Mouse (Mus musculus) kidney, embryonic 14.5 days (tissue): Measurements from ENCODE around the gene AU040320. TPM values are rescaled to one million over a fixed set of nuclear protein-coding genes. Genes with fewer than 3 reads are reported as not detected.

Source experiments
- ATAC-seq: fragments of 200-750 bp; cut with Nextera tagmentation; 2 replicates; pipeline ENCODE4 v1.8.0; 2017; ENCODE audit warnings: moderate number of reproducible peaks, mild to moderate bottlenecking, moderate TSS enrichment, moderate library complexity; ENCODE audit not compliant: low FRiP score, low TSS enrichment
- H3K27ac ChIP-seq: fragments of 300-500 bp; sonication (generic); 2 replicates; pipeline ENCODE4 v1.5.1; 2014; ENCODE audit warnings: low read depth, mild to moderate bottlenecking, low read length, moderate library complexity, mixed read lengths
- H3K27me3 ChIP-seq: fragments of 300-500 bp; sonication (generic); 2 replicates; pipeline ENCODE4 v1.6.1; 2014; ENCODE audit warnings: mild to moderate bottlenecking, low read length; ENCODE audit not compliant: control insufficient read depth, insufficient read depth
- H3K36me3 ChIP-seq: fragments of 300-500 bp; sonication (generic); 2 replicates; pipeline ENCODE4 v1.6.1; 2014; ENCODE audit warnings: low read length, mixed read lengths; ENCODE audit not compliant: control insufficient read depth, insufficient read depth
- H3K4me1 ChIP-seq: fragments of 300-500 bp; sonication (generic); 2 replicates; pipeline ENCODE4 v1.6.1; 2014; ENCODE audit warnings: low read length, mixed read lengths; ENCODE audit not compliant: control insufficient read depth, insufficient read depth
- H3K4me2 ChIP-seq: fragments of 300-500 bp; sonication (generic); replicated peaks from 2 replicates; pipeline ENCODE4 v1.6.1; 2014; ENCODE audit warnings: low read depth, mild to moderate bottlenecking, low read length
- H3K4me3 ChIP-seq: fragments of 300-500 bp; sonication (generic); 2 replicates; pipeline ENCODE4 v1.5.1; 2014; ENCODE audit warnings: mild to moderate bottlenecking, low read length
- H3K9ac ChIP-seq: fragments of 300-500 bp; sonication (generic); 2 replicates; pipeline ENCODE4 v1.6.1; 2014; ENCODE audit warnings: low read depth, mild to moderate bottlenecking, low read length, moderate library complexity
- H3K9me3 ChIP-seq: fragments of 300-500 bp; sonication (generic); 2 replicates; pipeline ENCODE4 v1.6.1; 2016; ENCODE audit warnings: low read length; ENCODE audit not compliant: control insufficient read depth
- WGBS: fragments of 180-500 bp; shearing (Covaris S2); extraction: QIAGEN DNeasy Blood & Tissue Kit; methylation state at CpG from one replicate; pipeline ENCODE4 v1.1.7; 2014; 5-methylcytosine and 5-hydroxymethylcytosine counted together
- polyA plus RNA-seq: library from polyadenylated mRNA; unstranded; fragments of >200 nt; fragmentation: Nextera tagmentation; extraction: Ambion mirVana; gene quantifications from 2 replicates; pipeline ENCODE4 v1.2.1, GENCODE M21; 2014

Gene AU040320
- polyA plus RNA-seq, 1 experiment from 2014 or later = 23.4 TPM

DNA sequence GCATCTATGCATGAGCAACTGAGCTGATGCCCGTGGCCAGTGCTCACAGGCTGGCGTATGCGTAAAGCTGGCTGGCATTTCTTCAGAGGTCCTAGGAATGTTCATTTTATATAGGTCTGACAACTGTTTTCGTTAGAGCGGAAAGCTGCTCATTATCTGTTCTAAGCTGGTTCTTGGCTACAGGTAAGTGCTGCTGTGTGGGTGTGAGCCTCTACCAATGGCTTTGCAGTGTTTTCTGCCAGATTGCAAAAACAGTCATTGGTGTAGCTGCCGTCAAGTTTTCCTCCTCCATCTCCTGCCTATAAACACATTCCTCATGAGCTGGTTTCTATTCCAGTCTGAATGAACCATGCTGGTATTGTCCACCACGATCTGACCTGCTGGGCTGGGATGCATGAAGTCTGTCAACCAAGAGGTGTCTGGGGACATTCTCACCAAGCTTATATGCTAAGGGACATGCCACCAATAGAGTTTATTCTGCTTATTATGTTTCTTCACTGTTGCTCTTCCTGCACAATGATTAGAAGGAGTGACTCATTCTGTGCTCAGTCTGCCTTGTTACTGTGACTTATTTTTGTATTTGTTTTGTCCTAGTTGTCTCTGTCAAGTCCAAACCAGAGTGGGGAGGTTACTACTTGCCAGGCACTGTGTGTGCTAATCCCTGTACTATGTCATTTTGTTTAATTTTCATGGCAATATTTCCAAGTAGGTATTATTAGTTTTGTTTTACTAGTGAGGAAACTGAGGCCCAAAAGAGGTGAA, 39.2 kb downstream of the AU040320 start:
- peaks cover 11% of the 10 kb centered on the region for H3K36me3 ChIP-seq

DNA sequence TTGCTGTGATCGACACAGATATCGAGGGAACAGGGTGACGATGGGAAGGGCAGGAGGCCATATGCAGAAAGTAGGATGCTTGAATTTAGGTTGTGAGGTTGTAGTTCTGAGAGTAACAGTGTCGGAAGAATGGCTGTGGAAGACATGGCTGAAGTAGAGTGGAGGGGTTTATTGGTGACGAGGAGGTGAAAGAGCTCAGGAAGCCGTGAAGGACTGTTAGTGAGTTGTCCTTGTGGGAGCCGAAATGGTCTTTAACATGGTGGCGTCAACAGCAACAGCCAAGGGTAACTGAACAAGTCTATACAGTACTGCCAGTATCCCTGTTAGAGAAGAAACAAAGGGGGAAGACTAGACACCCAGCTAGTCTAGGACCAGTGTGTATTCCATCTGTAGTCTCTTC, 48.8 kb downstream of the AU040320 start:
- 84% methylated on average over 8 of the region's 8 CpGs for WGBS
- no peak overlapping the region for H3K9ac ChIP-seq
- no peak for ATAC-seq

More for the DNA sequence above, 39.2 kb downstream of the AU040320 start:
- Histone ChIP-seq H3K9ac (no peak overlapping the region), H3K4me3 (no peak overlapping the region), H3K27ac (no peak overlapping the region), H3K4me1 (no peaks in the 10 kb centered on the region), H3K4me2 (no peak overlapping the region), H3K9me3 (no peaks in the 10 kb centered on the region; the same call in 1 of the 2 replicates), H3K27me3 (no peaks in the 10 kb centered on the region)
- WGBS = 90% methylated on average over 7 of the region's 7 CpGs
- ATAC-seq = no peak

DNA sequence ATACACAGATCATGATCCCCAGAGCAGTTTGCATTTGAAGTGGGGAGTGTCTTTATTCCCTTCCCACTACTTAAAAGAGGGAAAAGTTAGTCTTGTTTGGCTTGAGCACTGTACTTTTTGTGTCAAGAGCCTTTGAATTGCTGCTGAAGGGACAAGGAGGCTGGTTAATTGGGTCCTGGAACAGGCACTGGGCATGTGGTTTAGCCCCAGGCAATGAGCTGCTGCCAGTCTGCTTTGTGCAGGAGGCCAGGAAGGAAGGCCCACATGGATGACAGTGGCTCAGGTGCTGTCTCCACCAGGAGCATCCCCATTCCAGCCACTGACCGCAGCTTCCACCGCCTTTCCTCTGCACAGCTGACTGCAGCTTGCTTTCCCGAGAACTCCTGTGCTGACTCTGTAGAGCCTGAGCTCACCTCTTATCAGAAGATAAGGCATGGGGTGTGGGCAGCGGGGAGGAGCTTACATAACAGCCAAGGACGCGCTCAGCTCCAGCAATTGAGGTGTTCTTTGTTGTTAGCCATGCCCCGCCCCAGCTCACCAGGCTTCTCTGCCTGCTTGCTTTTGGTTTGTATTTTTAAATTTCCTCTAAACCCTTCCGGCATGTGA, 50.0 kb downstream of the AU040320 start:
- 46% methylated on average over 8 of the region's 8 CpGs for WGBS
- Histone ChIP-seq H3K9me3 (no peaks in the 10 kb centered on the region), H3K27me3 (no peaks in the 10 kb centered on the region), H3K27ac (no peak overlapping the region), H3K9ac (no peak overlapping the region), H3K4me3 (no peak overlapping the region), H3K4me1 (no peaks in the 10 kb centered on the region), H3K36me3 (no peaks in the 10 kb centered on the region), H3K4me2 (no peak overlapping the region)
- no peak for ATAC-seq

More for the DNA sequence above, 48.8 kb downstream of the AU040320 start:
- Histone ChIP-seq H3K9me3 (no peaks in the 10 kb centered on the region), H3K4me3 (no peak overlapping the region), H3K36me3 (no peaks in the 10 kb centered on the region), H3K4me1 (no peaks in the 10 kb centered on the region), H3K27ac (no peak overlapping the region), H3K4me2 (no peak overlapping the region), H3K27me3 (no peaks in the 10 kb centered on the region)

GRCm38 (mm10) chr4:126805741-126806140, 52.4 kb downstream of the AU040320 start:
- no peak overlapping the region for H3K27ac ChIP-seq
- no peak overlapping the region for H3K9ac ChIP-seq
- WGBS = 61% methylated on average over 4 of the region's 4 CpGs
- no peak overlapping the region for H3K4me2 ChIP-seq
- no peak for ATAC-seq
- no peaks in the 10 kb centered on the region for H3K27me3 ChIP-seq
- no peaks in the 10 kb centered on the region for H3K9me3 ChIP-seq
- H3K36me3 ChIP-seq = no peaks in the 10 kb centered on the region
- no peak overlapping the region for H3K4me3 ChIP-seq
- no peaks in the 10 kb centered on the region for H3K4me1 ChIP-seq

- ATAC-seq = no peak
- Histone ChIP-seq H3K4me2 (no peak overlapping the region), H3K9me3 (no peaks in the 10 kb centered on the region), H3K36me3 (no peaks in the 10 kb centered on the region), H3K9ac (no peak overlapping the region), H3K4me1 (no peaks in the 10 kb centered on the region), H3K4me3 (no peak overlapping the region), H3K27me3 (no peaks in the 10 kb centered on the region), H3K27ac (no peak overlapping the region)
- WGBS = 90% methylated on average over 7 of the region's 7 CpGs
These were observed 53.5 kb downstream of the AU040320 start for GRCm38 (mm10) chr4:126806692-126807427.

GRCm38 (mm10) chr4:126810566-126810965, 57.2 kb downstream of the AU040320 start:
- H3K4me3 ChIP-seq = no peak overlapping the region
- no peaks in the 10 kb centered on the region for H3K9me3 ChIP-seq
- no peaks in the 10 kb centered on the region for H3K4me1 ChIP-seq
- no peak overlapping the region for H3K4me2 ChIP-seq
- 88% methylated on average over 3 of the region's 3 CpGs for WGBS
- no peak overlapping the region for H3K27ac ChIP-seq
- peaks cover 4% of the 10 kb centered on the region; the same call in 1 of the 2 replicates for H3K36me3 ChIP-seq
- H3K27me3 ChIP-seq = no peaks in the 10 kb centered on the region
- H3K9ac ChIP-seq = no peak overlapping the region
- no peak for ATAC-seq

- WGBS = 81% methylated on average over 5 of the region's 5 CpGs
- Histone ChIP-seq H3K27ac (no peak overlapping the region), H3K36me3 (peaks cover 8% of the 10 kb centered on the region; the same call in 1 of the 2 replicates), H3K4me3 (no peak overlapping the region), H3K9me3 (no peaks in the 10 kb centered on the region), H3K9ac (no peak overlapping the region), H3K4me1 (no peaks in the 10 kb centered on the region), H3K4me2 (no peak overlapping the region), H3K27me3 (no peaks in the 10 kb centered on the region)
- no peak for ATAC-seq
These were observed 59.9 kb downstream of the AU040320 start for GRCm38 (mm10) chr4:126813212-126813611.

- WGBS = 73% methylated on average over 5 of the region's 5 CpGs
- Histone ChIP-seq H3K9me3 (no peaks in the 10 kb centered on the region), H3K4me3 (no peak overlapping the region), H3K27me3 (no peaks in the 10 kb centered on the region), H3K4me1 (no peaks in the 10 kb centered on the region), H3K36me3 (peaks cover 12% of the 10 kb centered on the region; the same call in 1 of the 2 replicates), H3K4me2 (no peak overlapping the region), H3K9ac (no peak overlapping the region), H3K27ac (no peak overlapping the region)
- no peak for ATAC-seq
These were observed 61.5 kb downstream of the AU040320 start for GRCm38 (mm10) chr4:126814854-126815253.
